Mouse (Mus musculus): ENCODE measurements around the gene Apc2. TPM values are rescaled to one million over a fixed set of nuclear protein-coding genes. Genes with fewer than 3 reads are reported as not detected.

Gene Apc2
- polyA plus RNA-seq, 1 experiment, result 1.8 TPM

DNA sequence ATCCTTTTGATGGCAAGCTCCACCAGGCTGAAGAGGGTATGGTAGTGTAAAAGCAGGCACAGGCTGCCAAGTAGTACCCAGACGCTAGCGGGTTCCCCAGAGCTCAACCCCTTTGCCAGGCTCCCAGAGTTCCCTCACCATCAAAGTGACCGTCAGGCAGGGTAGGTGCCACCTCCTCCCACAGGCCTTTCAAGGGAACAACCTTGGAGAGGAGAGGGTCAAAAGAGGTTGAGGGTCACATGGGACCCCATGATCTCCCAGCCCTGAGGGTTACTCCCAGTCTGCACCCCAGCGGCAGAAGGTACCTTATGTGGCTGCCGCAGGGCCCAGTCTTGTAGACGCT is 36.3 kb upstream of the Apc2 start:
- Histone ChIP-seq H3K36me3 (ENCODE audit: control insufficient read depth, insufficient read depth, low read length) (no peaks in the 10 kb centered on the region; the same call in 1 of the 2 replicates), H3K27ac (ENCODE audit: control insufficient read depth, insufficient read depth, low read depth, low read length) (peak overlapping the region; percentile 16; the same call in 1 of the 2 replicates), H3K4me3 (ENCODE audit: control insufficient read depth, low read depth, low read length) (peak overlapping the region; percentile 5), H3K4me1 (ENCODE audit: control insufficient read depth, insufficient read depth, low read length) (peaks cover 19% of the 10 kb centered on the region), H3K27me3 (ENCODE audit: control insufficient read depth, insufficient read depth, low read length) (no peaks in the 10 kb centered on the region)
- TF ChIP-seq CTCF (IDR thresholded peaks at IDR 0.05; ENCODE audit: control insufficient read depth, insufficient read depth, insufficient replicate concordance, low read depth, low read length) (no peak), POLR2A (IDR thresholded peaks at IDR 0.05; ENCODE audit: control insufficient read depth, low read depth, low read length) (no peak)

DNA sequence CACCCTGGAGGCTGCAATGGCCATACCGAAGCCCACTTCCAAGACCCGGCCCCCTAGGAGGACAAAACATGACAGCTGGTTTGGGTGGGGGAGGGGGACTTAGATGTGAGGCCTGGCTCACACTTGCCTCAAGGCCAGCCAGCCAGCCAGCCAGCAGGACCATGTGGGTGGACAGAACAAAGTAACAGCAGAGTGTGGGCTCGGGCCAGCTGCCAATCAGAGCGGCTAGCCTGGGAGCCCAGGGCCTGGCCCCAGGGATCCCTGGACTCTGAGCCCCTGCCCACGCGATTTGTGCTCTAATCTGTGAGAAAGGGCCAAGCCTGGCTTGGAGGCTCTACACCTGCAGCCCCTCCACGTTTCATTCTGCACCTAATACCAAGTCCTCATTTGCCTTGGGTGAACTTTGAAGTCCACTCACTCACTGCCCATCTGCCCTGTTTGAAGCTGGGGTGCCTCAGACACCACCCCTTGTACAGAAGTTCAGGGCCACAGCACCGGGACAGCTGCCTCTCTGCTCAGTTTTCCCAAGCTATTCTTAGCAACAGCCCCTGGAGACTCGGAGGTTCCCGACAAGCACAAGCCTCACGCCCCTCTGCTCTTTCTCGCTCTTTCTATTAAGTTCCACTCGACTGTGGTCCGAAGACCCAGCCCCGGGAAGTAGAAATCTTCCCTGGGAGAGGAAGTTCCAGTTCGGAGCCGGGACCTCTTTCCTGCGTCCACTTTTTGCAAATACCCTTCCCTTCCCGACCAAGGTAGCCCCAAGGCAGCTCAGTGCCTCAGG is 35.7 kb upstream of the Apc2 start:
- peak overlapping the region; percentile 90 for H3K27ac ChIP-seq (ENCODE audit: control insufficient read depth, insufficient read depth, low read depth, low read length)
- H3K4me1 ChIP-seq (ENCODE audit: control insufficient read depth, insufficient read depth, low read length), result peaks cover 19% of the 10 kb centered on the region
- H3K27me3 ChIP-seq (ENCODE audit: control insufficient read depth, insufficient read depth, low read length), result no peaks in the 10 kb centered on the region
- no peak for TF ChIP-seq CTCF (IDR thresholded peaks at IDR 0.05; ENCODE audit: control insufficient read depth, insufficient read depth, insufficient replicate concordance, low read depth, low read length)
- no peak; the same call in 1 of the 2 replicates for TF ChIP-seq POLR2A (IDR thresholded peaks at IDR 0.05; ENCODE audit: control insufficient read depth, low read depth, low read length)
- no peaks in the 10 kb centered on the region; the same call in 1 of the 2 replicates for H3K36me3 ChIP-seq (ENCODE audit: control insufficient read depth, insufficient read depth, low read length)
- H3K4me3 ChIP-seq (ENCODE audit: control insufficient read depth, low read depth, low read length), result peak overlapping the region; percentile 83

DNA sequence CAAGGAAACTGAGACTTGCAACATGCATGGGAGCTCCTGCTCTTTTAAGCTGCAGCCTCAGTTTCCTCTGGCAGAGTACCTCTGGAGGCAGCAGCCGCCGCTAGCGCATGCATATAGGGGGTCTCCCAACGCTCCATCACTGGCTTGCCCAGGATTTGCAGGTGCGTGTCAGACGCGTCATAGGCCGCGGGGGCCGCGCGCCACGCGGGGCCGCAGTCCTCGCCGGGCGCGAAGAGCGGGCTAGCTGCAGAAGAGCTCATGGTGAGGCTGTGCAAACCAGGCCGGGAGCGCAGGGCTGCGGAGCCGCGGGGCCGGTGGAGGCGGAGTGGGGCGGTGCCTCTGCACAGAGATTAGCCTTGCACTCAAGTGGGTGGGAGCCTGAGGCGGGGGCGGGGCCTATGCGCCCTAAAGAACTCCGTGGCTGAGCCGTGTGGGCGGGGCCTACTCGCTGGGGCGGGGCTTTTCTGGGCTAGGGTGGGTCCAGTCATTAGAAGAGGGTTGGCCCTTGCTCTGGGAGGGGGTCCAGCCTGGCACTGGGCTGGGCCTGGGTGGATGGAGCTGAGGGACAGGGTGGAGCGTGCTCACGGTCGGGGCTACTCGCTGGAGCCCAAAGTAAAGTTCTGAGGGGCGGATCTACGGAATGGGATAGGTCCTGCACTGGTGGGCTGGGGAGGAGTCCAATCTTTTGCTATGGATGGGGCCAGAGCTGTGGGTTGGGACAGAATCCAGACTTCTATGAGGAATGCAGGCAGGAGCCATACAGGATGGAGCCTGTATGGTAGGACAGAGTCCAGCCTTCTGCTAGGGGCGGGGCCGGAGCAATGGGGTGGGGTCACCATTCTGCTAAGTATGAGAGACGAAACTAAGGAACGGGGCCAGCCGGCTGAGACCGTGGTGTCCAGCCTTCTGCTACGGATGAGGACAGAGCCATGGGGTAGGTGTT is 34.9 kb upstream of the Apc2 start, which contains the start of the genes Gamt and Dazap1:
Gamt (minus strand) TSS at position 371 of the 943 bp plus-strand sequence.
Dazap1 (plus strand) TSS at position 845 of the 943 bp plus-strand sequence.
- H3K4me3 ChIP-seq (ENCODE audit: control insufficient read depth, low read depth, low read length), result peak within 1 kb of the TSS; percentile 83
- H3K27ac ChIP-seq (ENCODE audit: control insufficient read depth, insufficient read depth, low read depth, low read length), result peak within 1 kb of the TSS; percentile 90
- TF ChIP-seq CTCF (IDR thresholded peaks at IDR 0.05; ENCODE audit: control insufficient read depth, insufficient read depth, insufficient replicate concordance, low read depth, low read length) (no peak), POLR2A (IDR thresholded peaks at IDR 0.05; ENCODE audit: control insufficient read depth, low read depth, low read length) (peak; percentile 70)
- no peaks in the 10 kb centered on the region for H3K27me3 ChIP-seq (ENCODE audit: control insufficient read depth, insufficient read depth, low read length)
- H3K4me1 ChIP-seq (ENCODE audit: control insufficient read depth, insufficient read depth, low read length), result peaks cover 19% of the 10 kb centered on the region
- H3K36me3 ChIP-seq (ENCODE audit: control insufficient read depth, insufficient read depth, low read length), result no peaks in the 10 kb centered on the region; the same call in 1 of the 2 replicates

DNA sequence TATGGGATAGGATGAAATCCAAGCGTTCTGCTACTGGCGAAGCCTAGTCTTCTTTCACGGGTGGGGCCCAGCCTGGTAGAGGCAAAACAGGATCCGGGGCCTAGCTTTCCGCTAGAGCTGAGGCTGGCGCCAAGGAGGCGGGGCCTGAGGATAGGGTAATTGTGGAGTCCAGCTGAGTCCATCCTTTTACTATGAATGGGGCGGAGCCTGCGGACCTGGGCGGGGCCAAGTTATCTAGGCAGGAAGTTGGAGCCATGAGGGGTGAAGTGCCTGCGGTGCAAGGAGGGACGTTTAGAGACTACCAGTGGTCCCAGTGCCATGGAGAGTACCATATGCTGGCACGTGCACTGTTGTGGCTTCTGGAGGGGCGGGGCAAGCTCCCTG is 34.2 kb upstream of the Apc2 start:
- Histone ChIP-seq H3K4me3 (ENCODE audit: control insufficient read depth, low read depth, low read length) (peak overlapping the region; percentile 83), H3K4me1 (ENCODE audit: control insufficient read depth, insufficient read depth, low read length) (peaks cover 19% of the 10 kb centered on the region), H3K27me3 (ENCODE audit: control insufficient read depth, insufficient read depth, low read length) (no peaks in the 10 kb centered on the region), H3K27ac (ENCODE audit: control insufficient read depth, insufficient read depth, low read depth, low read length) (peak overlapping the region; percentile 84), H3K36me3 (ENCODE audit: control insufficient read depth, insufficient read depth, low read length) (no peaks in the 10 kb centered on the region)
- TF ChIP-seq CTCF (IDR thresholded peaks at IDR 0.05; ENCODE audit: control insufficient read depth, insufficient read depth, insufficient replicate concordance, low read depth, low read length) (no peak), POLR2A (IDR thresholded peaks at IDR 0.05; ENCODE audit: control insufficient read depth, low read depth, low read length) (no peak)

- Histone ChIP-seq H3K36me3 (ENCODE audit: control insufficient read depth, insufficient read depth, low read length) (no peaks in the 10 kb centered on the region), H3K4me3 (ENCODE audit: control insufficient read depth, low read depth, low read length) (no peak overlapping the region), H3K27ac (ENCODE audit: control insufficient read depth, insufficient read depth, low read depth, low read length) (no peak overlapping the region), H3K4me1 (ENCODE audit: control insufficient read depth, insufficient read depth, low read length) (peaks cover 19% of the 10 kb centered on the region), H3K27me3 (ENCODE audit: control insufficient read depth, insufficient read depth, low read length) (no peaks in the 10 kb centered on the region)
- TF ChIP-seq POLR2A (IDR thresholded peaks at IDR 0.05; ENCODE audit: control insufficient read depth, low read depth, low read length) (no peak), CTCF (IDR thresholded peaks at IDR 0.05; ENCODE audit: control insufficient read depth, insufficient read depth, insufficient replicate concordance, low read depth, low read length) (no peak)
These were observed 33.6 kb upstream of the Apc2 start for GRCm38 (mm10) chr10:80262169-80262568.

DNA sequence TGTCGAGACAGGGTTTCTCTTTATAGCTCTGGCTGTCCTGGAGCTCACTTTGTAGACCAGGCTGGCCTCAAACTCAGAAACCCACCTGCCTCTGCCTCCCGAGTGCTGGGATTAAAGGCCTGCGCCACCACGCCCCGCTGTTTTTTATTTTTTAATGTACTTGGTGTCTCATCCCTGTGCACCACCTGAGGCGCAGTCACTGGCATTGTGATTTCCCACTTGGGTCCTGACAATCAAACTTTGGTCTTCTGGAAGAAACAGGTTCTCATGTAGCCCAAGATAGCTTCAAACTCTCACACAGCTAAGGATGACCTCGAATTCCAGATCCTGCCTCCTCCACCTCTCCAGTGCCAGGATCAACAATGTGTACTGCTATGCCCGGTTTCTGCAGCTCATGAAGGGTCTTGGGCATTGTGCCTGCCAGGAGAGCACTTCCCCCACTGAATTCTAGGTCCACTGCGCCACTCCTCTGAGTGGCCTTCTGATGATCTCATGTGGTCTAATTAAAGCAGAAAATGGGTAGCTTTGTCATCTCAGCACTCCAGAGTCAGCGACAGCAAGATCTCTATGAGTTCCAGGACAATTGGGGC is 32.9 kb upstream of the Apc2 start:
- no peak overlapping the region for H3K4me3 ChIP-seq (ENCODE audit: control insufficient read depth, low read depth, low read length)
- H3K27me3 ChIP-seq (ENCODE audit: control insufficient read depth, insufficient read depth, low read length), result no peaks in the 10 kb centered on the region
- no peaks in the 10 kb centered on the region for H3K36me3 ChIP-seq (ENCODE audit: control insufficient read depth, insufficient read depth, low read length)
- TF ChIP-seq CTCF (IDR thresholded peaks at IDR 0.05; ENCODE audit: control insufficient read depth, insufficient read depth, insufficient replicate concordance, low read depth, low read length) (no peak), POLR2A (IDR thresholded peaks at IDR 0.05; ENCODE audit: control insufficient read depth, low read depth, low read length) (no peak)
- H3K4me1 ChIP-seq (ENCODE audit: control insufficient read depth, insufficient read depth, low read length), result peaks cover 19% of the 10 kb centered on the region
- H3K27ac ChIP-seq (ENCODE audit: control insufficient read depth, insufficient read depth, low read depth, low read length), result no peak overlapping the region

All from testis, adult 2 months (tissue).